Mouse (Mus musculus): ENCODE measurements around the gene Elof1. TPM values are rescaled to one million over a fixed set of nuclear protein-coding genes. Genes with fewer than 3 reads are reported as not detected.

Elof1 gene
- polyA plus RNA-seq (2014; fragmentation: Nextera tagmentation; extraction: Ambion mirVana) = 180 and 190 TPM in 2 replicates

GRCm38 (mm10) chr9:22116740-22117426 is at the start of gene Elof1:
TSS of gene Elof1 (minus strand) at chr9:22117172.
- Histone ChIP-seq H3K9me3 (ENCODE audit: control insufficient read depth, low read depth, low read length) (no peaks in the 10 kb centered on the region), H3K4me3 (ENCODE audit: low read depth, low read length) (peak within 1 kb of the TSS; percentile 91), H3K4me2 (replicated peaks; ENCODE audit: low read depth, low read length) (peak within 1 kb of the TSS; percentile 84), H3K9ac (replicated peaks; ENCODE audit: low read depth, low read length) (peak within 1 kb of the TSS; percentile 73), H3K4me1 (ENCODE audit: control insufficient read depth, insufficient read depth, low read length) (peaks cover 9% of the 10 kb centered on the region; the same call in 1 of the 2 replicates), H3K27me3 (ENCODE audit: control insufficient read depth, insufficient read depth, low read length) (no peaks in the 10 kb centered on the region), H3K36me3 (ENCODE audit: control insufficient read depth, insufficient read depth, low read length) (peaks cover 17% of the 10 kb centered on the region), H3K27ac (ENCODE audit: low read length) (peak within 1 kb of the TSS; percentile 69; the same call in 1 of the 2 replicates)
- peak; percentile 94 for ATAC-seq (ENCODE audit: insufficient number of reproducible peaks, insufficient read depth, low FRiP score, low read depth)
- WGBS = under 1% methylated on average over 52 of the region's 52 CpGs

GRCm38 (mm10) chr9:22166686-22167085 is 49.7 kb upstream of the Elof1 start:
- 85% methylated on average over 10 of the region's 10 CpGs for WGBS
- ATAC-seq (ENCODE audit: insufficient number of reproducible peaks, insufficient read depth, low FRiP score, low read depth) = no peak

DNA sequence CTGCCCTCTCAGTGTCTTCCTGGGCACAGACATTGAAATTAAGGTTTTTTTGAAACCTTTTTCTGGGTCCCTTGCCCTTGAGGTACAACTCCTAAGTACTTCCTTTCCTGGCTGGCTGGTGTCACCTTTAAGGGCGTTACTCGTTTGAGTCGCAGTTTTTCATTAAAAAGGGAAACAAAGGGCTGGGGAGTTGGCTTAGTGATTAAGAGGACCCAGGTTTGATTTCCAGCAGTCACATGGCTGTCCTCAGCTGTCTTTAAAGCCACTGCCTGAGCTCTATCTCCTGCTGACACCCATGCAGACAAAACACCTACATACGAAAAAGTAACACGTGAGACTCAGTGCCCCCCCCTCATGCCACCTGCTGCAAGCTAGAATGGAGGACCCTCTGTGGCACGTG is 49.0 kb upstream of the Elof1 start:
- ATAC-seq (ENCODE audit: insufficient number of reproducible peaks, insufficient read depth, low FRiP score, low read depth) = no peak
- 57% methylated on average over 6 of the region's 6 CpGs for WGBS

More at GRCm38 (mm10) chr9:22166686-22167085, 49.7 kb upstream of the Elof1 start:
- Histone ChIP-seq H3K27me3 (ENCODE audit: control insufficient read depth, insufficient read depth, low read length) (no peaks in the 10 kb centered on the region), H3K9ac (replicated peaks; ENCODE audit: low read depth, low read length) (no peak overlapping the region), H3K9me3 (ENCODE audit: control insufficient read depth, low read depth, low read length) (no peaks in the 10 kb centered on the region), H3K36me3 (ENCODE audit: control insufficient read depth, insufficient read depth, low read length) (no peaks in the 10 kb centered on the region), H3K4me3 (ENCODE audit: low read depth, low read length) (no peak overlapping the region), H3K4me2 (replicated peaks; ENCODE audit: low read depth, low read length) (no peak overlapping the region), H3K27ac (ENCODE audit: low read length) (no peak overlapping the region), H3K4me1 (ENCODE audit: control insufficient read depth, insufficient read depth, low read length) (no peaks in the 10 kb centered on the region)

GRCm38 (mm10) chr9:22164711-22165668 is 48.0 kb upstream of the Elof1 start:
- Histone ChIP-seq H3K4me2 (replicated peaks; ENCODE audit: low read depth, low read length) (peak overlapping the region; percentile 98), H3K4me1 (ENCODE audit: control insufficient read depth, insufficient read depth, low read length) (no peaks in the 10 kb centered on the region), H3K27me3 (ENCODE audit: control insufficient read depth, insufficient read depth, low read length) (no peaks in the 10 kb centered on the region), H3K36me3 (ENCODE audit: control insufficient read depth, insufficient read depth, low read length) (no peaks in the 10 kb centered on the region), H3K4me3 (ENCODE audit: low read depth, low read length) (peak overlapping the region; percentile 54), H3K9ac (replicated peaks; ENCODE audit: low read depth, low read length) (peak overlapping the region; percentile 50), H3K9me3 (ENCODE audit: control insufficient read depth, low read depth, low read length) (no peaks in the 10 kb centered on the region), H3K27ac (ENCODE audit: low read length) (no peak overlapping the region)
- ATAC-seq (ENCODE audit: insufficient number of reproducible peaks, insufficient read depth, low FRiP score, low read depth) = peak; percentile 62; the same call in 1 of the 2 replicates
- WGBS = 3% methylated on average over 49 of the region's 54 CpGs

More for the DNA sequence above, 49.0 kb upstream of the Elof1 start:
- Histone ChIP-seq H3K27ac (ENCODE audit: low read length) (no peak overlapping the region), H3K36me3 (ENCODE audit: control insufficient read depth, insufficient read depth, low read length) (no peaks in the 10 kb centered on the region), H3K4me3 (ENCODE audit: low read depth, low read length) (no peak overlapping the region), H3K4me1 (ENCODE audit: control insufficient read depth, insufficient read depth, low read length) (no peaks in the 10 kb centered on the region), H3K9me3 (ENCODE audit: control insufficient read depth, low read depth, low read length) (no peaks in the 10 kb centered on the region), H3K27me3 (ENCODE audit: control insufficient read depth, insufficient read depth, low read length) (no peaks in the 10 kb centered on the region), H3K4me2 (replicated peaks; ENCODE audit: low read depth, low read length) (no peak overlapping the region), H3K9ac (replicated peaks; ENCODE audit: low read depth, low read length) (no peak overlapping the region)

GRCm38 (mm10) chr9:22162912-22163311 is 45.9 kb upstream of the Elof1 start:
- Histone ChIP-seq H3K4me1 (ENCODE audit: control insufficient read depth, insufficient read depth, low read length) (no peaks in the 10 kb centered on the region), H3K9ac (replicated peaks; ENCODE audit: low read depth, low read length) (no peak overlapping the region), H3K27me3 (ENCODE audit: control insufficient read depth, insufficient read depth, low read length) (no peaks in the 10 kb centered on the region), H3K4me3 (ENCODE audit: low read depth, low read length) (no peak overlapping the region), H3K36me3 (ENCODE audit: control insufficient read depth, insufficient read depth, low read length) (no peaks in the 10 kb centered on the region; the same call in 1 of the 2 replicates), H3K4me2 (replicated peaks; ENCODE audit: low read depth, low read length) (no peak overlapping the region), H3K27ac (ENCODE audit: low read length) (no peak overlapping the region), H3K9me3 (ENCODE audit: control insufficient read depth, low read depth, low read length) (no peaks in the 10 kb centered on the region)
- ATAC-seq (ENCODE audit: insufficient number of reproducible peaks, insufficient read depth, low FRiP score, low read depth) = no peak
- WGBS = 84% methylated on average over 7 of the region's 7 CpGs

GRCm38 (mm10) chr9:22162305-22162704 is 45.3 kb upstream of the Elof1 start:
- H3K4me1 ChIP-seq (ENCODE audit: control insufficient read depth, insufficient read depth, low read length) = peaks cover 4% of the 10 kb centered on the region
- no peak overlapping the region for H3K27ac ChIP-seq (ENCODE audit: low read length)
- H3K27me3 ChIP-seq (ENCODE audit: control insufficient read depth, insufficient read depth, low read length) = no peaks in the 10 kb centered on the region
- no peak overlapping the region for H3K9ac ChIP-seq (replicated peaks; ENCODE audit: low read depth, low read length)
- H3K9me3 ChIP-seq (ENCODE audit: control insufficient read depth, low read depth, low read length) = no peaks in the 10 kb centered on the region
- no peak overlapping the region for H3K4me3 ChIP-seq (ENCODE audit: low read depth, low read length)
- ATAC-seq (ENCODE audit: insufficient number of reproducible peaks, insufficient read depth, low FRiP score, low read depth) = no peak
- H3K36me3 ChIP-seq (ENCODE audit: control insufficient read depth, insufficient read depth, low read length) = no peaks in the 10 kb centered on the region; the same call in 1 of the 2 replicates
- no peak overlapping the region for H3K4me2 ChIP-seq (replicated peaks; ENCODE audit: low read depth, low read length)
- WGBS = 71% methylated on average over 9 of the region's 9 CpGs

DNA sequence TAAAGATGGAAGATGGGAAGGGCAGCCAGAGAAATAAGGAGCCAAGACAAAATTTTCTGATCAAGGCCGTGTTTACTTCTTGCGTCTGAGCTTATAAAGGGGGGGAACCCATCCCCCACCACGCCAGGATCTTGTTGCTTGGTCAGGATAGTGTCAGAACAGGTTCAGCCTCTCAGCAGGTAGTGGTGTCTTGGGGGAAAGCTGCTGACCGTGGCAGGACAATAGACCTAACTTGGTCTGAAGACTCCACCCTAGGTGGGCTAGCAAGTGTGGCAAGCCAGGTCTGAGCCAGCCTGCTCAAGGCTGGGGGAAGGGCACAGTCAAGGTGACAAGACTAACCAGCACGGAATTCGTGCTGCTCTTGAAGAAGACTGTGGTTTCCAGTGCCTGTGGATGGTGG is 44.3 kb upstream of the Elof1 start:
- Histone ChIP-seq H3K4me1 (ENCODE audit: control insufficient read depth, insufficient read depth, low read length) (peaks cover 6% of the 10 kb centered on the region), H3K9ac (replicated peaks; ENCODE audit: low read depth, low read length) (no peak overlapping the region), H3K36me3 (ENCODE audit: control insufficient read depth, insufficient read depth, low read length) (no peaks in the 10 kb centered on the region; the same call in 1 of the 2 replicates), H3K4me2 (replicated peaks; ENCODE audit: low read depth, low read length) (no peak overlapping the region), H3K27ac (ENCODE audit: low read length) (no peak overlapping the region), H3K9me3 (ENCODE audit: control insufficient read depth, low read depth, low read length) (no peaks in the 10 kb centered on the region), H3K4me3 (ENCODE audit: low read depth, low read length) (no peak overlapping the region), H3K27me3 (ENCODE audit: control insufficient read depth, insufficient read depth, low read length) (no peaks in the 10 kb centered on the region)
- no peak for ATAC-seq (ENCODE audit: insufficient number of reproducible peaks, insufficient read depth, low FRiP score, low read depth)
- 20% methylated on average over 6 of the region's 6 CpGs for WGBS

GRCm38 (mm10) chr9:22157516-22158265 is 40.7 kb upstream of the Elof1 start:
- no peaks in the 10 kb centered on the region for H3K27me3 ChIP-seq (ENCODE audit: control insufficient read depth, insufficient read depth, low read length)
- peaks cover 6% of the 10 kb centered on the region for H3K4me1 ChIP-seq (ENCODE audit: control insufficient read depth, insufficient read depth, low read length)
- peak overlapping the region; percentile 51 for H3K4me2 ChIP-seq (replicated peaks; ENCODE audit: low read depth, low read length)
- WGBS = 61% methylated on average over 34 of the region's 34 CpGs
- H3K4me3 ChIP-seq (ENCODE audit: low read depth, low read length) = peak overlapping the region; percentile 53
- no peaks in the 10 kb centered on the region; the same call in 1 of the 2 replicates for H3K36me3 ChIP-seq (ENCODE audit: control insufficient read depth, insufficient read depth, low read length)
- ATAC-seq (ENCODE audit: insufficient number of reproducible peaks, insufficient read depth, low FRiP score, low read depth) = no peak
- H3K9me3 ChIP-seq (ENCODE audit: control insufficient read depth, low read depth, low read length) = no peaks in the 10 kb centered on the region
- H3K9ac ChIP-seq (replicated peaks; ENCODE audit: low read depth, low read length) = peak overlapping the region; percentile 64
- H3K27ac ChIP-seq (ENCODE audit: low read length) = no peak overlapping the region

All from stomach, embryonic 14.5 days (tissue).